Mouse (Mus musculus) embryonic fibroblast, embryonic 13.5 days (primary cell): Measurements from ENCODE around the gene Kcnn1. TPM values are rescaled to one million over a fixed set of nuclear protein-coding genes. Genes with fewer than 3 reads are reported as not detected.

Source experiments
- H3K27ac ChIP-seq: 2 replicates; pipeline ENCODE4 v1.5.1; 2012; ENCODE audit warnings: low read length, control low read depth, inconsistent platforms; ENCODE audit not compliant: insufficient read depth
- H3K4me1 ChIP-seq: 2 replicates; pipeline ENCODE4 v1.6.1; 2011; ENCODE audit warnings: low read length; ENCODE audit not compliant: control insufficient read depth, insufficient read depth
- H3K4me3 ChIP-seq: 2 replicates; pipeline ENCODE4 v1.5.1; 2011; ENCODE audit warnings: mild to moderate bottlenecking, control low read depth, low read length; ENCODE audit not compliant: insufficient read depth
- CTCF ChIP-seq: IDR thresholded peaks from 2 replicates; pipeline ENCODE4 v1.5.1; 2011; ENCODE audit warnings: mild to moderate bottlenecking, control low read depth, low read length, moderate library complexity, borderline replicate concordance; ENCODE audit not compliant: insufficient read depth
- POLR2A ChIP-seq: IDR thresholded peaks from 2 replicates; pipeline ENCODE4 v1.6.1; 2011; ENCODE audit warnings: low read depth, mild to moderate bottlenecking, control low read depth, low read length, moderate library complexity
- polyA plus RNA-seq: library from polyadenylated mRNA; stranded (reverse); fragments of >200 nt; gene quantifications from 2 replicates; pipeline ENCODE4 v1.2.4, GENCODE M21; 2011; ENCODE audit warnings: low read depth; ENCODE audit not compliant: missing spikeins, insufficient read length

Gene Kcnn1
- polyA plus RNA-seq, 1 experiment = 2.7 TPM

- H3K4me1 ChIP-seq = no peaks in the 10 kb centered on the region
- no peak overlapping the region for H3K4me3 ChIP-seq
- H3K27ac ChIP-seq = no peak overlapping the region
Measured at GRCm38 (mm10) chr8:70869199-70869571, 6.1 kb upstream of the Kcnn1 start.

GRCm38 (mm10) chr8:70868559-70869198 is 5.6 kb upstream of the Kcnn1 start:
- TF ChIP-seq POLR2A = no peak
- peak; percentile 7; the same call in 1 of the 2 replicates for TF ChIP-seq CTCF
- Histone ChIP-seq H3K4me3 (no peak overlapping the region), H3K27ac (no peak overlapping the region), H3K4me1 (no peaks in the 10 kb centered on the region)

More at GRCm38 (mm10) chr8:70869199-70869571, 6.1 kb upstream of the Kcnn1 start:
- TF ChIP-seq CTCF = no peak
- TF ChIP-seq POLR2A = no peak

- no peak overlapping the region for H3K27ac ChIP-seq
- no peak overlapping the region for H3K4me3 ChIP-seq
- TF ChIP-seq CTCF (no peak), POLR2A (no peak)
- H3K4me1 ChIP-seq = no peaks in the 10 kb centered on the region
Measured at GRCm38 (mm10) chr8:70866566-70866965, 3.5 kb upstream of the Kcnn1 start.

GRCm38 (mm10) chr8:70866001-70866520 is 3.0 kb upstream of the Kcnn1 start:
- Histone ChIP-seq H3K4me3 (peak overlapping the region; percentile 18), H3K4me1 (no peaks in the 10 kb centered on the region), H3K27ac (no peak overlapping the region)
- TF ChIP-seq POLR2A (no peak), CTCF (no peak)

- Histone ChIP-seq H3K4me1 (no peaks in the 10 kb centered on the region), H3K27ac (no peak overlapping the region), H3K4me3 (peak overlapping the region; percentile 36)
- TF ChIP-seq POLR2A (peak; percentile 51), CTCF (no peak)
Measured at GRCm38 (mm10) chr8:70865350-70866000, 2.4 kb upstream of the Kcnn1 start.

- peak overlapping the region; percentile 36 for H3K4me3 ChIP-seq
- TF ChIP-seq CTCF = no peak
- TF ChIP-seq POLR2A = no peak
- H3K27ac ChIP-seq = no peak overlapping the region
- no peaks in the 10 kb centered on the region for H3K4me1 ChIP-seq
Measured at GRCm38 (mm10) chr8:70864712-70865221, 1.7 kb upstream of the Kcnn1 start.

- no peak overlapping the region for H3K27ac ChIP-seq
- H3K4me1 ChIP-seq = no peaks in the 10 kb centered on the region
- no peak overlapping the region for H3K4me3 ChIP-seq
- TF ChIP-seq POLR2A (no peak), CTCF (no peak)
Measured at GRCm38 (mm10) chr8:70863956-70864711, 1.1 kb upstream of the Kcnn1 start.

- TF ChIP-seq POLR2A = no peak
- Histone ChIP-seq H3K4me3 (no peak overlapping the region), H3K27ac (no peak overlapping the region), H3K4me1 (no peaks in the 10 kb centered on the region)
Measured at GRCm38 (mm10) chr8:70857516-70857915, 5.5 kb downstream of the Kcnn1 start.

- 0 out of 2 replicates have a peak, but pooled peaks have one; percentile 42 for TF ChIP-seq POLR2A
- TF ChIP-seq CTCF = no peak
- Histone ChIP-seq H3K4me1 (no peaks in the 10 kb centered on the region), H3K4me3 (peak overlapping the region; percentile 23), H3K27ac (no peak overlapping the region)
Measured at GRCm38 (mm10) chr8:70856541-70857197, 6.4 kb downstream of the Kcnn1 start.
